Mouse (Mus musculus): ENCODE measurements around the gene Pde7b.
A peak's percentile ranks its signal among the peaks of the same experiment; 100 is the strongest.

Gene Pde7b

DNA sequence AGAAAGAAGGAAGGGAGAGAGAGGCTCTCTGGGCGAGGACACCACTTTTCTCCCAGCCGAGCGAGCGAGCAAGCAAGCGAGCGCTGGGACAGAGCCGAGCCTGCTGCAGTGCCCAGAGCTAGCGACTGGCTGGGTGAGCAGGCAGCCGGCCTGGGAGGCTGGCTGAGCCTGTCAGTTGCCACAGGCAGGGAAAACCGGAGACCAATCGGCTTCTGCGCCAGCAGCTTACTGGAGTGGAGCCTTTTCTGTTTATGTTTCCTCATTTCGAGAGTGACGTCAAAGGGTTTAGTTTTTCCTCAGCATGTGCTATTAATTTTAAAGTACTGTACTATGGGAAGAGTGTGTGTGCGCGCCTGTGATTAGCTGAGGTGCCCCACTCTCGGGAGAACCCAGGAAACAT lies at the start of gene Pde7b:
Pde7b (minus strand) TSS at position 173 of the 400 bp plus-strand sequence.
- DNase-seq: peak; percentile 80 to 81

DNA sequence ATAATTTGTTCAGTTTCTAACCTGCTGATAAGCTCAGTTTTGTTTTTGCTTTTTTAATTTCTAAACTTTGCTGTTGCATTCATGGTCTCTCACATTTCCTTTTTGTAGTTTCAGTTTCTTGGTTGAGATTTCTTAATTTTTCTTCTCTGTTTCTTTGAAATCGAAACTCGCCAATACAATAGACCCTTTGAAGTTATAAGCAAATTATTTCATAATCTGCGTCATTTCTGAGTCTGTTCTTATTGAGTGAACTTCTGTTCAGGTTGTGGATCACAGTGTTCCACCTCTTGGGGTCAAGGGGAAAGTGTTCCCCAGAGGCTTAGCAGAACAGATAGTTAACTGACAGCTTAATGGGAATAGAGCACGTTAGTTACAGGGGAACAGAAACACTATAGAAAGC lies 47.2 kb upstream of the Pde7b start:
- no peak for DNase-seq

DNA sequence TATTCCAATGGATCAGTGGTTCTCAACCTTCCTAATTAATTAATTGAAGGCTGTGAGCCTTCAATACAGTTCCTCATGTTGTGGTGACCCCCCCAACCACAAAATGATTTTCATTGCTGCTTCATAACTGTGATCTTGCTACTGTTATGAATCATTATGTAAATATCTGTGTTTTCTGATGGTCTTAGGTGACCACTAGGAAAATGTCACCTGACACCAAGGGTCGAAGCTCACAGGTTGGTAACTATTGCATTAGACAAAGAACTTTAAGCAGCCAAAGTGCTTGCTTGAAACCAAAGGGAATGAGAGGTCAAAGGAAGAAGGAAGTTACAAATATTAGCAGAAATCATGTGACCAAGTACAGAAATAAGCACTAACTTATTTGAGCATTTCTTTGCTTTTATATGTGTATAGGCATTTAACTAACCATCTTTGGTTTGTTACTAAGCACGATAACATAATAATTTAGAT lies 45.6 kb upstream of the Pde7b start:
- DNase-seq: no peak

DNA sequence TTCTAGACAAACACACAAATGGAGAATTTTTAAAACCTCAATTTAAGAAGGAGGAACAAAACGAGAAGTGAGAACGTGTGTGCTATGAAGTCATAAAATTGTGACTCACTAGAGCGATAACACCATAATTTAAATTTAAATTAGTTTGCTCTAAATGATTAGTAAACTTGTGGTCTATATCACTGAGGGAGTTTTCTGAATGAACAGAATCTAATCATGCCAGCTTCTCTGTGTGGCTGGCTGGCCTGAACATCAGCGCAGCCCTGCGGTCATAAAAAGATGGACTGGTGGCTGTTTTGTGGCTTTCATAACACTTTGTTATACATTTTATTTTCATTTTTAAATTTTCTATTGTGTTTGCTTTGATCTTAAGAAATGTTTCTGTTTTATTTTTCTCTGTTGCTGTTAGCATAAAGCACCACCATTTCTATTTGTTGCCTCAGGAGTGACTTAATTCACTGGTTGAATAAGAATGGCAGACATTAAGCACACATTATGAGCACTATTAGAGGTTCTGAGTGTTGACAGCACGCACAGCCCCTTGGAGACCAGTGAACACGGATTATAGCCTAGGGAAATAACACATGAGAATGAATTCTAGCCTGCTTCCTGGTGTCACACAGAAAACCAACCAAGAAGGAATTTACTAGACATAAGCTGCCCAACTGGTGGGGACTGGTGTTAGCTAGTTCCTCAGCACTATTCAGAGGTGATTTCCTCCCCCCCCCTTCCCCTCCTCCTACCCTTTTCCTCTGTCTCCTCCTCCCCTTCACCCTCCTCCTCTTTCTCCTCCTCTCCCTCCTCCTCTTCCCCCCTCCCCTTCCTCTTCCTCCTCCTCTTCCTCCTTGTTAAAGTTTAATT lies 44.9 kb upstream of the Pde7b start:
- DNase-seq: peak; percentile 15 to 32

DNA sequence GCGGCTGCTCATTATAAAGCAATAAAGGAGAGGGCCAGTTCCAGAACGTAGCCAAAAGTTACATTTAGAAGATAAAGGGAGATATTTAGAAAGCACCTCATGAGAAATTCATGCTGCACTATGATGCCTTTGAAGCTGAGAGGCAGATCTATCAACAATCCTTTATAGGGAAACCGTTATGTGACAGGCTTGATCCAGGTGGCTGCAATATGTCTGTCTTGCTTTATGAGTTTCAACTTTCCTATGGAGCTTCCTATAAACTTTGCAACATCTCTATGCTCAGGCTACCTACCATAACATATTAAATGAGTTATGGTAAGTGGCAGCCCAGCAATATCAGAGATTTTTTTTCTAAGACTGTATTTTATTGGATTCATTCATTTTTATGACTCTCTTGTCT lies 39.5 kb upstream of the Pde7b start:
- DNase-seq: no peak

DNA sequence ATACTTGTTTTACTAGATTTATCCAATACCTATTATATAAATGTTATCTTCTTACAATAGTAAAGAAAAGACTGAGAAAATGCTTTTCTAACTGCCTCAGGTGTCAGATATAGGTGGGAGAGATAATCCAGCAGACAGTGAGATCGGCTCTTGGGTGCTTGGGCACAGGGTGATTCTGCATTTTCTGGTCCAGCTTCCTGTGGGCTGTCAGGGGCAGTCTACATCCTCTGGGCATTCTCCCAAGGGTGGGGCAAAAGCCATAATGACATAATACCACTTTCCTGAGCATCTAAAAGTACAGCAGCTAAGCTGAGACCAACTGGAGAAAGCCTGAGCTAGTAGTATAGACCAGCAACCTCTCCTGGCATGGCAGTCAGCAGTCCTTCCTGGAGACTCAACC lies 34.1 kb upstream of the Pde7b start:
- DNase-seq: no peak

DNA sequence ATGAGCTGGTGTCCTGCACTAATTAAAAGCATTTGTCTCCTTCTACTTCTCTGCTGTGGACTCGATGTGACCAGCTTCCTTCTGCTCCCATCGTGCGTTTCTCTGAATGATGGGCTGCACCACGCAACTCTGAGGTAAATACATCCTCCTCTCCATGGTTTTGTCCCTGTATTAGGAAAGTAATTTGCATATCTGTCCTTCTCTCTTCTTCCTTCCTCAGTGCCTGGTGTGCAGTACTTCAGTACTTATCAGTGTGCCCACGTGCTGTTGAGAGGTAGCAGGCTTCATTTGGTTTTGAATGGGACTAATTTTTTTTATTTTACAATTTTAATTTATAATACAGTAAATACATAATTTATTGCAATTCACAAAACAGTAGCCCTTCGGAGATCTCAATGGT lies 33.4 kb upstream of the Pde7b start:
- DNase-seq: no peak

DNA sequence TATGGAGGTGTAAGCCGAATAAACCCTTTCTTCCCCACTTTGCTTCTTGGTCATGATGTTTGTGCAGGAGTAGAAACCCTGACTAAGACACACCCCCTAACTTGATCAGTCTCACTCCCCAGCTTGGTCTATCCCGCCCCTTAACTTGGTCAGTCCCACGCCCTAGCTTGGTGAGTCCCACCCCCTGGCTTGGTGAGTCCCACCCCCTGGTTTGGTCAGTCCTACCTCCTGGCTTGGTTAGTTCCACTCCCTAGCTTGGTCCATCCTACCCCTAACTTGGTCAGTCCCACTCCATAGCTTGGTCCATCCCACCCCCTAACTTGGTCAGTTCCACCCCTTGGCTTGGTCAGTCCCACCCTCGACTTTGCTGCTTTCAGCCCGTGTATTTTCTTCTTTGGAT lies 31.3 kb upstream of the Pde7b start:
- no peak for DNase-seq

DNA sequence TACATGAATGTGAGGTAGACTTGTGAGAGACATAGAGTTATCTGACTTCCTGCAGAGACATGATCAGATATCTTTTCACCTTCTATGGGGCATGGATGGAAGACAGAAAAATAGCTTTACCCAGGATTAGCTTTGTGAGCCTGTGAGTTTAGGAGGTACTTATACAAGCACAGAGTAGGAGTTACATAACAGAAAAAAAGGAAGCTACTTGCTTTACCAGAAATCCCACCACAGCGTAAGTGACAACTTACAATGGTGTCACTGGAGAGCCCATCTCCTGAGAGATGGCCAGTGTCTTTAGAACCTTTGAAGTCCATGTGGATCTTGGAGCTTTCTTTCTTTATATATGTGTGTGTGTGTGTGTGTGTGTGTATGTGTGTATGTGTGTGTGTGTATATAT lies 28.0 kb upstream of the Pde7b start:
- no peak for DNase-seq

DNA sequence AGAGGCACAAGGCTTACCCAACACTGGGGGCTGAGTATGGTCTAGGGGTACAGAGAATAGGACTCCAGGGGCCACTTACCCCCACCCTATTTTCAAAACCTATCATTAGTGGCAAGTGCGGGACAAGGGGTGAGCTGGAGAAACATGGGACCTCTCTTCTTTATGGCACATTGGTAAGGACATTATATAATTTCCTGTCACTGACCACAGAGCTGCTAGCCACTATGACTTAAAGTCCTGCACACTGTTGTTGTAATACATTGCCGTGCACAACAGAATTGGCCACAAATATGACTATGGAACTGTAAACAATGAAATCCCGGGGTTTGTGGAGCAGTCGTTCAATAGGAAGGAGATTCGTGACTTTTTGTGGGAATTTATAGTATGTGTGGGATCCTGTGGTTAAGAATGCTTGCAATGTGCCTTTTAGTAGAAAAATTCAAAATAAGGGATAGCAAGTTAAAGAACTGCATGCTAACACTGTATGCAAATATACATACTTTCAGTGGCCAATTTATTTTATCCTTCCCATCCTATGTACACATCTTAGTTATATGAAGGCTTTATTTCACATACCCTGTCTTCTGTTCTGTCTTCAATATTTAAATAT lies 25.9 kb upstream of the Pde7b start:
- no peak for DNase-seq

DNA sequence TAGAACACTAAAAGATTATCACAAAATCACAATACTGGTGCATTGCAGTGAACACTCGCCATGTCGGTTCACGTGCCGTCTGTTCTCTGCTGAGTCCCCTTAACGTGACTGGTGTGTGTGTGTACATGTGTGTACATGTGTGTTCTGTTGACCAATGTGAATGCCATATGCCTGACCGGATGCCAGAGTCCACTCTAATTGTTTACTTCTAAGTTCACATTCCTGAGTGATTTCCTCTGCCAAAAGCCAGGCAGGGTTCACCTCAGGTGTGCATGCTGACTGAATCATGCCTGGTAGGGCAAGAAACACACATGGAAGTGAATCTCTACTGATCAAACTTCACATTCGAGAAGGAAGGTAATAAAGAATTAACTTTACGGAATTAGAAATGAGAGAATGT lies 24.1 kb upstream of the Pde7b start:
- DNase-seq: peak in 1 of 2 experiments; percentile 21

DNA sequence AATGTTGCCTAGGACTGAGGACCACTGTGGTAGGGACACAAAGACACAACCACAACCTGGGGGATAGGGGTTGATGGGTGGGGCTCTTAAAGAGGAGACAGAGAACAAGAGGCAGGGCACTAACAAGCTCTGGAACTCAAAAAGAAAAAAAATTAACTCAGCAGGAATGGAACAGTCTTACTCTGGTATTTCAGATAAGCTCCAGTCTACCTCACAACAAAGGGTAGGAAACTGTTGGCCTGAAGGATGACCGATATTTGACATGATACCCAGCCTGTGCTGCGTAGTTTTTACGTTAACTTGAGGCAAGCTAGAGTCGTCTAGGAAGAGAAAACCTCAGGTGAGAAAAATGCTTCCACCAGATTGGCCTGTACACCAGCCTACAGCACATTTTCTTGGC lies 22.4 kb upstream of the Pde7b start:
- no peak for DNase-seq

DNA sequence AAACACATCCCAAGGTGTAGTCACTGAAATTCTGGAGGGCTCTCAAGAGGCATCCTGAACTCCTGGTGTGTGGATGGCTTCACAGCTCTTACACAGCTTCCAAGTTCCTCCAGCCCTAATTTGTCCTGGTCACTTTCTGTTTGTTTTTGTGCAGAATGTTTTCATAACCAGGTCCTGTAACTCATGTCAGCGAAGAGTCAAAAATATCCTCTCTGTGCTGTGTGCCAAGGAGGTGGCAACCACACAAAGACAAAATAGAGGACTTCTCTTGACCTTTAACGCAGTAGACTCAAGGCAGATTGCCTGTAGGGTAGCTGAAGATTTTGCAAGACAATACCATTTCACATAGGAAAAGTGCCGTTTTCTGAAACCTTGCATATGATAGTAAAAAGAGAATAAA lies 14.9 kb upstream of the Pde7b start:
- DNase-seq: no peak

DNA sequence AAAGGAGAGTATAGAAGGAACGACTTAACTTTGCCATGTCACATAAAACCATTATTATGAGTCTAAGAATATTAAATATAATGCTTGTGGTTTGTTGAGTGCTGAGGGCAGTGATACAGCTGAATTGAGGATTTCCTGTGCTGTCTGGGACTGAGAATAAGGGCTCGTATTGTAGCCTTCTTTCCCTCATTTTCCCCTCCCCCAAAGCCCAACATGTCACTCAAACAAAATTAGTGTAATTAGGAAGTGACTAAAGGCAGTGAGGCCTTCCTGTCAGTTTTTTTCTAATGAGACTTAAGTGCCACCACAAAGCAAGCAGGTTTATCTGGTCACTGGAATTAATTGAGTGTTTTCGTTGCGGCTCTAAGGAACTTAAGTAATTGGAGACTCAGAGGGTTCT lies 12.3 kb upstream of the Pde7b start:
- no peak for DNase-seq

DNA sequence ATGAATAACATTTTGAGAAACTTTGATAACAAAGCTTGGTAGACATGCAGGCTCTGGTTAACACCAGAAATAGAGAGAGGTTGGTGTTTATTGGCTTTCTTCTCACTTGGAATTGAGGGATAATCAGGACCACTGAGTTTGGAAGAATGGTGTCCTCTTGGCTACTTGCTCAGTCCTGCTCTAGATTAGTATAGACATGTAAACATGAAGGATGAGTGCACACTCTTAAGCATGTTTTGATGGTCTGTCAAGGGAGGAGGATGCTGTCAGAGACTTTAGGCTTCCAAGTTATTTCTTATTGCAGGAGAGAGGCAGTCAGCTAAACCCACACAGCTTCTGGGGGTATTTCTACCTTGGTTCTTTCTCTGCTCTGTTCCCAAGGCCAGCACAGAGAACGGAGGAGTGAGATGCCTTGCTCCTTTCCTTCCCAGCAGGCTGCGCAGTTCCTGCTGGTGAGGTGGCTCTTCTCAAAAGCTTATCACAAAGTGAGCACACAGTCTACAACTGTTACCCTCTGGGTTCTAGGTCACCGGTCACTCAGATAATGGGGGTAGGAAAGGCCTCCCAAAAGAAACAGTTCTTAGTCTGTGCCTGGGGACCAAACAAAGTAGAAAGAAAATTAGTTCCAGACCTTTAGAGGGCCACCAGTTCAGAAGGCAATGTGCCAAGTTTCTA lies 11.0 kb upstream of the Pde7b start:
- DNase-seq: no peak

DNA sequence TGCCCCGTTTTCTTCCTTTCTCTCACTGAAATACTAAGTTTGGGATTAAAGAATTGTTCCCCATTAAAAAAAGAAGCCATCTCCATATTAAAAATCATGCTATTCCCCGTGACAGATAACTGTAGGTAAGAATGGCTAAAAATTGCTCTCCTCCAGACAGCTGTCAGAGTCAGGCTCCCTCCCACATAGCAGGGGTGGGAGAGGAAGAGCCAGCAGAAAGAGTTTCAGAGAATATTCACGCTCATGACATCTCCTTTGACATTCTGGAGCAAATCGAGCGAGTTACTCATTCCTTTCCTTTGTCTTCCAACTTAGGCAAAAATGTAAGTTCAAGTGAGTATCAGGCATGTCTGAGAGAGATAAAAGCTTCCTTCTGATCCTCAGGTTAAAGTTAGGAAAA lies 8.7 kb upstream of the Pde7b start:
- no peak for DNase-seq

DNA sequence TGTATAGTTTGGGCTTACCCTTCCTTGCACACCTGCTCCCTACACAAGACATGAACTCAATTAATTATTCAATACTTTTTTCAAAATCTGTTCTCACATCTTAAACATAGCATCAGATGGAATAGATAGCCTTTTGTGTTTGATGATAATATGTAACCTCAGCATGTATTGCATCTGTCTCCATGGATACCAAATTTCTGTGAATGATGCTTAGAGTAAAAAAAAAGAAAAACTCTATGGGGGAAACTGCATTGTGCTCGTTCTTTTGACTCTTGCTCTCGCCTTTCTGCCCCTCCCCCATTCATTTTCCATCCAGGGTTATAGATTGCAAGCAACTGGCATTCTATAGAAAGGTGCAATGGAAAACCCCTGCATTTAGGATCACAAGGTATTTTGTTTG lies 7.3 kb upstream of the Pde7b start:
- DNase-seq: no peak

DNA sequence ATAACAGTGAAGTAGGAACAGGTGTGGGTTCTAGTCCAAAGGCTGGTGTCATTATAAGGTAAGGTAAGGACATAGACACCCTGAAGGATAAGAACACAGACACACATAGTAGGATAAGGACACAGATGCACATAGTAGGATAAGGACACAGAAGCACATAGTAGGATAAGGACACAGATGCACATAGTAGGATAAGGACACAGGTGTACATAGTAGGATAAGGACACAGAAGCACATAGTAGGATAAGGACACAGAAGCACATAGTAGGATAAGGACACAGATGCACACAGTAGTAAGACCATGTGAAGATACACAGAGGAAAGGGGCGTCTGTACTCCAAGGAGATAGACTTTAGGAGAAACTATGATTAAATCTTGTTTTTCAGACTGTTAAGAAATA lies 5.2 kb upstream of the Pde7b start:
- DNase-seq: no peak

DNA sequence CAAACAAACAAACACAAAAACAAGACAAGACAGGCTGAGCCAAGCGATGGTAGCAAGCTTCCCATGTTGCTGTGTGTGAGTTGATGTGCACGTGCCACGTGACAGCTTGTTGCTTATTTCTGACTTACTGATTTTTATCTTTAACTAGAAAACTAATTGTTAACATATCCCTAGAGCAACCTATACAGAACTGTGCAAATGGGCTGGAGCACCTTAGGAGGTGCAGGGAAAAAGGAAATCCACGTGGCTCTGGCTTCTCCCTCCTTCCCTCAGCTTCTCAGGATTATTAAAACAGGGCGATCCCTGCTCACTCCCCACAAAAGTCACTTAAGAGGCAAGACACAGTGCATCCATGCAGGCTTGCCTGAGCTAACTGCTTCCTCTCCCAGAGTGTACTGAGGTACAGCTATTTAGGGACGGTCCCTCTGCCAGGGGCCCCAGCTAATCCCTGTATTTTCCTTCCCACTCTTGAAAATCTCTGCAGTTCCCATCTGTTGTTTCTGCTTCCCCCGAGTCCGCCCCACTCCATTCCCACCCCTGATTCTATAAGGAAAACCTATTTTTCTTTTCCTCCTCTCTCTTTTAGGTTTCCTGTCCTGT lies 606 bp upstream of the Pde7b start:
- DNase-seq: peak in 1 of 2 experiments; percentile 11

DNA sequence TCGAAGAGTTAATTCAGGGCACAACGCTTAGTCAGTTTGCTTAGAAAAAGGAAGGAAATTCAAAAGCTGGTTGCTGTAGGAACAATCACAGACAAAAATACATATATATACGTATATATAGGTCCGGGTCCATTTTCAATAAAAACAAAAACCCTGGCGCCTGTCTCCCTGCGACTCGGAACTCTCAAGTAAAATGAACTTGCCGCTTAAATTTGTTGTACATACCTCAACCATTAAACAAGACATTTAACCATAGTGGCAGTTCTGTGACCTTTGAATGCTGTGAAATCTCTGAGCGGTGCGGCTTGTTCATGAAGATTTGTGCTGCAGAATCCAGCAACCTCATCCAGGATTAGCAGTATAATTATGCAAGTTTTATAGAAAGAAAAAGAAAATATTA lies 427 bp downstream of the Pde7b start:
- DNase-seq: peak in 1 of 2 experiments; percentile 10

DNA sequence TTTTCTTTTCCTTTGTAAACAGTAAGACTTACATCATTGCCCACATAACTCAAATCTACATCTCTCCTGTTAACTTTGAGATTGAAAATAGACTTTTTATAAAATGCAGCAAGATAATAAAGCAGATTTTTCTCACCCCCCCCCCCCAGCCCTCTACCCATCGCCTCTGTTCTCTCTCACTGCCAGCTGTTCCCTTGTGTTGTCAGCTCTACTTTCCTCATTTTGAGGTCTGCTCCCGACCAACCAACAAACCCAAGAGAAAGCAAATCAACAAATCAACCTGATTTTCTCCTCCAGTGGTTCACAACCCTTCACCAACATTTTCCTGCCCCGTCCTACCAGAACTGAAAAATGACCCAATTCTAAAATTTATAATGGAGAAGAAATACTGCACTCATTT lies 916 bp downstream of the Pde7b start:
- DNase-seq: no peak

DNA sequence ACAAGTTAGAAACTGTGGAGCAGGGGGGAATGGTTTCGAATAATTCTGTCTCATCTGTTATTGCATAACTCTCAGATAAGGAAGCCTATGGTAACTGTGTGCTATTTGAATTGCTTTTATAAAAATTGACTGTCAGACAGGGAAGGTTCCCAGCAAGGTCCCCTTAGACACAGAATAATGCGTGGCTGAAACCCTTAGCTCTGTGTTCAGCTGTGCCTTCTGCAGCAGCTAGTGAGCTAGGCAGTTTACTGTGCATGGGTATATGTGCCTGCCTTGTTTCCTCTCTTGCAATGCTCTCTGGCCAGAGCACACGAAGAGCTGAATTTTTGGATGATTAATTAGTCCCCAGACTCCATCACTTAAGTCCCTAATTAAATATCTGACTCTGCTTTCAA lies 1.4 kb downstream of the Pde7b start:
- DNase-seq: no peak
